Mouse (Mus musculus): ENCODE data around the gene Vnn3. TPM values are rescaled to one million over a fixed set of nuclear protein-coding genes. Genes with fewer than 3 reads are reported as not detected.
A peak's percentile ranks its signal among the peaks of the same experiment; 100 is the strongest.

Gene Vnn3
- total and polyA plus RNA-seq, 2 experiments from 2014 or later = 0.10 TPM; not detected in 1

- Histone ChIP-seq H3K4me1 (ENCODE audit: insufficient read depth) (no peaks in the 10 kb centered on the region), H3K27me3 (ENCODE audit: insufficient read depth, low read length) (no peaks in the 10 kb centered on the region), H3K27ac (ENCODE audit: low read depth, low read length) (no peak overlapping the region), H3K4me3 (ENCODE audit: low read depth, low read length) (no peak overlapping the region), H3K36me3 (ENCODE audit: insufficient read depth) (peaks cover 7% of the 10 kb centered on the region; the same call in 1 of the 2 replicates), H3K9ac (no peak overlapping the region), H3K9me3 (ENCODE audit: low read length) (no peaks in the 10 kb centered on the region), H3K4me2 (ENCODE audit: low read depth) (no peak overlapping the region)
- DNase-seq (no peak), ATAC-seq (0 out of 2 replicates have a peak, but pooled peaks have one; percentile 30)
- 38% methylated on average over 11 of the region's 11 CpGs for WGBS
- no peak for TF ChIP-seq CTCF (IDR thresholded peaks at IDR 0.05; ENCODE audit: low read depth)
Observed at GRCm38 (mm10) chr10:23812852-23813766, 38.2 kb upstream of the Vnn3 start.

- Histone ChIP-seq H3K4me2 (ENCODE audit: low read depth) (no peak overlapping the region), H3K27ac (ENCODE audit: low read depth, low read length) (no peak overlapping the region), H3K9ac (no peak overlapping the region), H3K4me3 (ENCODE audit: low read depth, low read length) (no peak overlapping the region), H3K27me3 (ENCODE audit: insufficient read depth, low read length) (no peaks in the 10 kb centered on the region), H3K4me1 (ENCODE audit: insufficient read depth) (no peaks in the 10 kb centered on the region), H3K9me3 (ENCODE audit: low read length) (no peaks in the 10 kb centered on the region), H3K36me3 (ENCODE audit: insufficient read depth) (peaks cover 22% of the 10 kb centered on the region)
- TF ChIP-seq CTCF (IDR thresholded peaks at IDR 0.05; ENCODE audit: low read depth) = peak; percentile 90
- ATAC-seq (peak; percentile 75), DNase-seq (peak; percentile 92)
- WGBS = 55% methylated on average over 1 of the region's 1 CpGs
Observed at GRCm38 (mm10) chr10:23815168-23815567, 36.1 kb upstream of the Vnn3 start.

DNA sequence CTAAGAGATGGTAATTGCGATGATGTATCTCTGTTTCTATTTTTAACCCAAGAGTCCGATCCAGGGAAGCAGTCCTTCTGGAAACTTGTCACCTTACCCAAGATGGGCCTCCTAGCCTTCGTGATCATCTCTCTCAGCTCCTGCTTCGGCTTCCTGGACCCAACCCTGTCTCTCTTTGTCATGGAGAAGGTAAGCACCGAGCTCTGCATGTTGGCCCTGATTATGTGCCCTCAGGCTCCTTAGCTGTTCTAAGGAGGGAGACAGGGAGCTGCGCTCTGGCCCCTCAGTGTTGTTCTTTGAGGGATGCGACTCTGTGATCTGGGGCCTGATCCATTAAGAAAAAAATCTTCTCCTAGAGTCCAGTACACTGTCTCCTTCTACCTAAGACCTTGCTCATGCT is 35.0 kb upstream of the Vnn3 start:
- Histone ChIP-seq H3K4me3 (ENCODE audit: low read depth, low read length) (no peak overlapping the region), H3K4me1 (ENCODE audit: insufficient read depth) (no peaks in the 10 kb centered on the region), H3K27ac (ENCODE audit: low read depth, low read length) (no peak overlapping the region), H3K36me3 (ENCODE audit: insufficient read depth) (peaks cover 31% of the 10 kb centered on the region), H3K9ac (no peak overlapping the region), H3K9me3 (ENCODE audit: low read length) (no peaks in the 10 kb centered on the region), H3K27me3 (ENCODE audit: insufficient read depth, low read length) (no peaks in the 10 kb centered on the region), H3K4me2 (ENCODE audit: low read depth) (no peak overlapping the region)
- no peak for TF ChIP-seq CTCF (IDR thresholded peaks at IDR 0.05; ENCODE audit: low read depth)
- ATAC-seq = no peak
- WGBS = 90% methylated on average over 7 of the region's 7 CpGs
- no peak for DNase-seq

GRCm38 (mm10) chr10:23826516-23826915 is 24.7 kb upstream of the Vnn3 start:
- H3K4me2 ChIP-seq (ENCODE audit: low read depth) = no peak overlapping the region
- H3K4me1 ChIP-seq (ENCODE audit: insufficient read depth) = no peaks in the 10 kb centered on the region
- no peak for TF ChIP-seq CTCF (IDR thresholded peaks at IDR 0.05; ENCODE audit: low read depth)
- 93% methylated on average over 7 of the region's 7 CpGs for WGBS
- no peaks in the 10 kb centered on the region for H3K27me3 ChIP-seq (ENCODE audit: insufficient read depth, low read length)
- no peak for ATAC-seq
- no peak overlapping the region for H3K27ac ChIP-seq (ENCODE audit: low read depth, low read length)
- H3K9me3 ChIP-seq (ENCODE audit: low read length) = no peaks in the 10 kb centered on the region
- no peak overlapping the region for H3K9ac ChIP-seq
- peaks cover 55% of the 10 kb centered on the region for H3K36me3 ChIP-seq (ENCODE audit: insufficient read depth)
- DNase-seq = no peak
- no peak overlapping the region for H3K4me3 ChIP-seq (ENCODE audit: low read depth, low read length)

DNA sequence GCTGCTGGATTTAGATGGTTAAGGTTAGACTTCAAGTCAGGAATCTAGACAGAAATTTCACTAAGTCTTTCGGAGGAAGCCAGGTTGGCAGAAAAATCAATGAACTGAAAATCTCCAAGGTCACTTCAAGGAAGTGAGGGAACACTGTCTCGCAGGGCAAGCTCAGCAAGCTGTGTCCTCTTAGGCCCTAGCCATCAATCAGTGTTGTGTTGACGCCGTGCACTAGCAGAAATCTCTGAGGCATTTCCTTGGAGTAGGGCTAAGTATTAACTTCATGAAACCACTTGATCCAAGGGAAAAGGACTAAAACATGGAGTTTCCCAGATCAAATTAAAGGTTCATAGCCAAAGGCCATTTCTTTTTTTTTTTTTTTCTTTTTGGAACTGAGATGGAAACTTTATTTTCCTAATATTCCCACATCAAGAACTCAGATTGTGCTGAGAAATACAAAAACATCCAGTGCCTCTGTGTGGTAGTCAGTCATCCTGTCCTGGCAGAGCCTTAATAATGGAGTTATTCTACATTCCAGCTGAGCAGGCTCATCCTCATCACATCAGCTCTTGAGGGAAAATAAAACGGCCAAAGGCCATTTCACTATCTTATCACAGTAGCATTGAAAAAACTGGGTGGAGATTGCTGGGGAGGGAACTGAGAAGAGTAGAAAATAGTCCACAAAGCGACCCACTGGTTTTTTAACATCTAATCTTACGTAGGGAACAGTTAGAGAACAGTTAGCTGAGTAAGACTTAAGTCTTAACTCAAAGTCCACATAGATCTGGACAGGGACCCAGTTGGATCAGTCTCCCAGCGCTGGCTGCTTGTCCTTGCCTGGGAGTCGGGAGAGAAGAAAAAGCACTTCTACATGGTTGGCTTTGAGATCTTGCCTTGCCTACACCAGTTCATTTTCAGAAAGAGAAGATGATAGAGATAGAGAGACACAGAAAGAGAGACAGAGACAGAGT is 15.0 kb upstream of the Vnn3 start:
- Histone ChIP-seq H3K27ac (ENCODE audit: low read depth, low read length) (no peak overlapping the region), H3K4me1 (ENCODE audit: insufficient read depth) (no peaks in the 10 kb centered on the region), H3K36me3 (ENCODE audit: insufficient read depth) (no peaks in the 10 kb centered on the region), H3K9me3 (ENCODE audit: low read length) (no peaks in the 10 kb centered on the region), H3K4me2 (ENCODE audit: low read depth) (no peak overlapping the region), H3K27me3 (ENCODE audit: insufficient read depth, low read length) (no peaks in the 10 kb centered on the region), H3K4me3 (ENCODE audit: low read depth, low read length) (no peak overlapping the region), H3K9ac (no peak overlapping the region)
- no peak for ATAC-seq
- WGBS = 88% methylated on average over 9 of the region's 9 CpGs
- DNase-seq = no peak
- no peak for TF ChIP-seq CTCF (IDR thresholded peaks at IDR 0.05; ENCODE audit: low read depth)

DNA sequence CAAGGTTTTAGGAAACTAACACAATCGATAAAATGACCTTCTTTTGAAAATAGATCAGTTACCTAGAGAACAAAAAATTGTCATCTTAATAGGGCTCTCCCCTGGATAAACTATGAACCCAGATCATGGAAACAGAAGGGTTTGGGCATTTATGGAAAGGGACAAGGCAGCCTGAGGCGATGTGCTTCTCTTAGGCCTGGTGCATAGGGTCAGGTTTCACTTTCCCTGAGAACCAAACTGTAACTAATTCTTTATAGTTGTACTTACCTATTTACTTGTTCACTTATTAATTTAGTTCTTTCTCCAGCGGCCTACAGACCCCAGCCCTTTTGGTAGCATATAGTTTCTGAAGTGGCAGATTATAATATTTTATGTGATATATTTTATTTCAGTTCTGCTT is 14.1 kb upstream of the Vnn3 start:
- no peak for TF ChIP-seq CTCF (IDR thresholded peaks at IDR 0.05; ENCODE audit: low read depth)
- H3K27ac ChIP-seq (ENCODE audit: low read depth, low read length) = no peak overlapping the region
- no peaks in the 10 kb centered on the region for H3K36me3 ChIP-seq (ENCODE audit: insufficient read depth)
- H3K27me3 ChIP-seq (ENCODE audit: insufficient read depth, low read length) = no peaks in the 10 kb centered on the region
- no peak overlapping the region for H3K9ac ChIP-seq
- H3K9me3 ChIP-seq (ENCODE audit: low read length) = no peaks in the 10 kb centered on the region
- DNase-seq (no peak), ATAC-seq (no peak)
- H3K4me2 ChIP-seq (ENCODE audit: low read depth) = no peak overlapping the region
- H3K4me3 ChIP-seq (ENCODE audit: low read depth, low read length) = no peak overlapping the region
- no peaks in the 10 kb centered on the region for H3K4me1 ChIP-seq (ENCODE audit: insufficient read depth)
- 83% methylated on average over 3 of the region's 3 CpGs for WGBS
